Comparison of ENCODE assay signal across 8 mouse cellular contexts in genomic region chr4:117862823-117863222, GRCm38 (mm10). TPM values are rescaled to one million over a fixed set of nuclear protein-coding genes. Genes with fewer than 3 reads are reported as not detected.
A peak's percentile ranks its signal among the peaks of the same experiment; 100 is the strongest.
DNase-seq lines count a peak whose midpoint lies in the region; ATAC-seq lines count a peak whose summit lies in the region.

No protein-coding gene starts in this region.

- no peak for ATAC-seq in liver, embryonic 12.5 days
- peak; percentile 53 for ATAC-seq in neural tube, embryonic 15.5 days (ENCODE audit: low FRiP score)

- H3K27me3 ChIP-seq in liver, embryonic 12.5 days (replicated peaks), result 0 out of 2 replicates have a peak, but pooled peaks cover 14% of the 10 kb centered on the region
- H3K27me3 ChIP-seq in neural tube, embryonic 15.5 days (replicated peaks), result no peaks in the 10 kb centered on the region

- no peak overlapping the region for H3K9ac ChIP-seq in liver, embryonic 12.5 days
- H3K9ac ChIP-seq in neural tube, embryonic 15.5 days (replicated peaks), result no peak overlapping the region

- peaks cover 53% of the 10 kb centered on the region for H3K4me1 ChIP-seq in liver, embryonic 12.5 days
- H3K4me1 ChIP-seq in neural tube, embryonic 15.5 days, result peaks cover 27% of the 10 kb centered on the region; the same call in 1 of the 2 replicates

- H3K27ac ChIP-seq in liver, embryonic 12.5 days, result no peak overlapping the region
- H3K27ac ChIP-seq in neural tube, embryonic 15.5 days (replicated peaks), result no peak overlapping the region

- 62% methylated on average over 4 of the region's 4 CpGs for WGBS in liver, embryonic 12.5 days (ENCODE audit: insufficient replicate concordance)
- WGBS in neural tube, embryonic 15.5 days, result 31% methylated on average over 4 of the region's 4 CpGs

- no peak overlapping the region for H3K4me3 ChIP-seq in liver, embryonic 12.5 days
- H3K4me3 ChIP-seq in neural tube, embryonic 15.5 days (replicated peaks), result no peak overlapping the region

- no peak overlapping the region for H3K4me2 ChIP-seq in liver, embryonic 12.5 days
- no peak overlapping the region for H3K4me2 ChIP-seq in neural tube, embryonic 15.5 days

- peak; percentile 52 for DNase-seq in adrenal gland, adult 2 months
- DNase-seq in adrenal gland, adult 8-10 months, result no peak
- peak; percentile 55 for DNase-seq in liver
- peak; percentile 47 to 69 for DNase-seq in layer of hippocampus, adult 8-10 months (ENCODE audit: low spot score in 2 of 2)
- DNase-seq in gastrocnemius, adult 18-20 months (ENCODE audit: low spot score), result no peak
- no peak for DNase-seq in lung, postnatal 25 days (ENCODE audit: low spot score)

- peaks cover 100% of the 10 kb centered on the region for H3K36me3 ChIP-seq in liver, embryonic 12.5 days
- no peaks in the 10 kb centered on the region for H3K36me3 ChIP-seq in neural tube, embryonic 15.5 days

- no peaks in the 10 kb centered on the region for H3K9me3 ChIP-seq in liver, embryonic 12.5 days (replicated peaks)
- H3K9me3 ChIP-seq in neural tube, embryonic 15.5 days (replicated peaks), result no peaks in the 10 kb centered on the region

RNA-seq across cellular contexts. Expression of gene Ccdc24, which starts 9.5 kb away (rescaled TPM):
- 1 to 10 TPM in 1 of 2 experiments, under 1 TPM in 1; 0.52 to 1.1 TPM for total RNA-seq in adrenal gland, adult 2 months (2021)
- polyA plus RNA-seq in adrenal gland, adult 2 months (2012; rRNA removed), result 2.4 and 2.5 TPM in 2 replicates
- 1 to 10 TPM; 1.1 to 1.8 (median 1.5) TPM for total RNA-seq in adrenal gland, adult 8-10 months (2022)
- 1.7 and 2.0 TPM in 2 replicates for polyA plus RNA-seq in liver, embryonic 12.5 days (2016; fragmentation: Nextera tagmentation; extraction: Ambion mirVana)
- total RNA-seq in layer of hippocampus, adult 8-10 months (2022), result 1 to 10 TPM in 1 of 4 experiments, under 1 TPM in 3; 0.72 to 1.1 (median 0.83) TPM
- 1.4 and 1.6 TPM in 2 replicates for polyA plus RNA-seq in neural tube, embryonic 15.5 days (2015; fragmentation: Nextera tagmentation; extraction: Ambion mirVana)
- total RNA-seq in gastrocnemius, adult 18-20 months (2021), result under 1 TPM in 1 of 2 experiments, not detected in 1; 0.52 TPM

RNA-seq across cellular contexts. Expression of gene B4galt2, which starts 20.5 kb away (rescaled TPM):
- total RNA-seq in adrenal gland, adult 2 months (2021), result 10 to 100 TPM in 1 of 2 experiments, 1 to 10 TPM in 1; 8.7 to 12.1 TPM
- polyA plus RNA-seq in adrenal gland, adult 2 months (2012; rRNA removed), result 63.8 and 65.8 TPM in 2 replicates
- 10 to 100 TPM; 13.8 to 23.0 (median 19.7) TPM for total RNA-seq in adrenal gland, adult 8-10 months (2022)
- 5.2 and 5.7 TPM in 2 replicates for polyA plus RNA-seq in liver, embryonic 12.5 days (2016; fragmentation: Nextera tagmentation; extraction: Ambion mirVana)
- total RNA-seq in layer of hippocampus, adult 8-10 months (2022), result 10 to 100 TPM; 59.6 to 64.5 (median 63.4) TPM
- 49.6 and 58.6 TPM in 2 replicates for polyA plus RNA-seq in neural tube, embryonic 15.5 days (2015; fragmentation: Nextera tagmentation; extraction: Ambion mirVana)
- total RNA-seq in gastrocnemius, adult 18-20 months (2021), result 1 to 10 TPM; 1.8 to 2.0 TPM

RNA-seq across cellular contexts. Expression of gene Atp6v0b, which starts 24.3 kb away (rescaled TPM):
- total RNA-seq in adrenal gland, adult 2 months (2021), result 100 to 1,000 TPM; 208 to 226 TPM
- 597 and 627 TPM in 2 replicates for polyA plus RNA-seq in adrenal gland, adult 2 months (2012; rRNA removed)
- total RNA-seq in adrenal gland, adult 8-10 months (2022), result 100 to 1,000 TPM; 234 to 264 (median 239) TPM
- 180 and 198 TPM in 2 replicates for polyA plus RNA-seq in liver, embryonic 12.5 days (2016; fragmentation: Nextera tagmentation; extraction: Ambion mirVana)
- total RNA-seq in layer of hippocampus, adult 8-10 months (2022), result 100 to 1,000 TPM; 406 to 438 (median 423) TPM
- 544 and 626 TPM in 2 replicates for polyA plus RNA-seq in neural tube, embryonic 15.5 days (2015; fragmentation: Nextera tagmentation; extraction: Ambion mirVana)
- 10 to 100 TPM; 82.2 to 83.6 TPM for total RNA-seq in gastrocnemius, adult 18-20 months (2021)

RNA-seq across cellular contexts. Expression of gene Slc6a9, which starts 28.5 kb away (rescaled TPM):
- 10 to 100 TPM in 1 of 2 experiments, 1 to 10 TPM in 1; 9.0 to 14.5 TPM for total RNA-seq in adrenal gland, adult 2 months (2021)
- polyA plus RNA-seq in adrenal gland, adult 2 months (2012; rRNA removed), result 29.7 and 39.7 TPM in 2 replicates
- total RNA-seq in adrenal gland, adult 8-10 months (2022), result 10 to 100 TPM; 15.7 to 23.6 (median 19.2) TPM
- polyA plus RNA-seq in liver, embryonic 12.5 days (2016; fragmentation: Nextera tagmentation; extraction: Ambion mirVana), result 52.8 and 57.8 TPM in 2 replicates
- 10 to 100 TPM; 41.8 to 48.9 (median 44.4) TPM for total RNA-seq in layer of hippocampus, adult 8-10 months (2022)
- polyA plus RNA-seq in neural tube, embryonic 15.5 days (2015; fragmentation: Nextera tagmentation; extraction: Ambion mirVana), result 51.5 and 52.5 TPM in 2 replicates
- total RNA-seq in gastrocnemius, adult 18-20 months (2021), result 1 to 10 TPM; 5.7 to 6.0 TPM

RNA-seq across cellular contexts. Expression of gene Dph2, which starts 29.0 kb away (rescaled TPM):
- total RNA-seq in adrenal gland, adult 2 months (2021), result 1 to 10 TPM; 9.5 to 9.7 TPM
- polyA plus RNA-seq in adrenal gland, adult 2 months (2012; rRNA removed), result 16.5 and 18.9 TPM in 2 replicates
- total RNA-seq in adrenal gland, adult 8-10 months (2022), result 10 to 100 TPM in 3 of 4 experiments, 1 to 10 TPM in 1; 8.7 to 13.8 (median 11.2) TPM
- 15.5 and 15.8 TPM in 2 replicates for polyA plus RNA-seq in liver, embryonic 12.5 days (2016; fragmentation: Nextera tagmentation; extraction: Ambion mirVana)
- total RNA-seq in layer of hippocampus, adult 8-10 months (2022), result 10 to 100 TPM in 3 of 4 experiments, 1 to 10 TPM in 1; 9.0 to 11.5 (median 11.0) TPM
- polyA plus RNA-seq in neural tube, embryonic 15.5 days (2015; fragmentation: Nextera tagmentation; extraction: Ambion mirVana), result 21.3 and 21.8 TPM in 2 replicates
- total RNA-seq in gastrocnemius, adult 18-20 months (2021), result 1 to 10 TPM; 3.1 to 3.2 TPM

Comparison
In these comparisons a context has a peak if more than half of its experiments do, and no peak if none do; other contexts are left out.
1. DNase-seq: peak in adrenal gland, adult 2 months (single experiment), liver (single experiment) and layer of hippocampus, adult 8-10 months (2 of 2); none in adrenal gland, adult 8-10 months (single experiment), gastrocnemius, adult 18-20 months (single experiment) and lung, postnatal 25 days (single experiment).